ENCODE assay signal across 14 mouse cellular contexts in genomic region chr14:27758230-27758629, GRCm38 (mm10).
DNase-seq lines count a peak whose midpoint lies in the region; ATAC-seq and TF ChIP-seq lines count a peak whose summit lies in the region.
"Had no signal": no experiment of that assay in that cellular context is flagged by ENCODE, and none has a peak within 500 bp of the region (broad histone marks: within the 10 kb centered on the region; RNA-seq: fewer than 3 reads in every experiment).

No protein-coding gene starts in this region.

- H3K79me2 ChIP-seq in CH12.LX (replicated peaks; ENCODE audit: control insufficient read depth, extremely low read depth, insufficient read depth, poor library complexity, severe bottlenecking) = no peaks in the 10 kb centered on the region
- H3K79me2 ChIP-seq in MEL (ENCODE audit: control insufficient read depth, insufficient read depth, low read length, poor library complexity) = no peaks in the 10 kb centered on the region

- no peaks in the 10 kb centered on the region for H3K27me3 ChIP-seq in kidney, embryonic 16.5 days (ENCODE audit: insufficient read depth, low read length)
- no peaks in the 10 kb centered on the region for H3K27me3 ChIP-seq in lung, embryonic 14.5 days (ENCODE audit: insufficient read depth, low read length)
- H3K27me3 ChIP-seq in CH12.LX (replicated peaks) (no peaks in the 10 kb centered on the region), MEL (ENCODE audit: control insufficient read depth in 1 of 2, insufficient read depth in 2 of 2, low read length in 2 of 2) (no peaks in the 10 kb centered on the region)
- H3K27me3 ChIP-seq: limb, embryonic 12.5 days; neural tube, embryonic 15.5 days had no signal

- H3K36me3 ChIP-seq in kidney, embryonic 16.5 days (ENCODE audit: insufficient read depth, low read length) = no peaks in the 10 kb centered on the region
- no peaks in the 10 kb centered on the region for H3K36me3 ChIP-seq in lung, embryonic 14.5 days (ENCODE audit: insufficient read depth)
- no peaks in the 10 kb centered on the region for H3K36me3 ChIP-seq in CH12.LX (replicated peaks in 1 of 2; ENCODE audit: control insufficient read depth in 1 of 2, insufficient read depth in 1 of 2, low read length in 1 of 2)
- no peaks in the 10 kb centered on the region for H3K36me3 ChIP-seq in MEL (ENCODE audit: control insufficient read depth in 1 of 2, insufficient read depth in 2 of 2, low read length in 2 of 2)
- H3K36me3 ChIP-seq: limb, embryonic 12.5 days; neural tube, embryonic 15.5 days had no signal

- peak; percentile 19 for DNase-seq in kidney, adult 9 months
- peak; percentile 7 for DNase-seq in lung, embryonic 14.5 days
- DNase-seq in lung, adult 2 months = no peak
- DNase-seq in CH12.LX (ENCODE audit: extremely low read depth) (peak; percentile 22), MEL (ENCODE audit: low read depth, low spot score) (peak; percentile 11)
- no peak for DNase-seq in embryo, embryonic 10 days (ENCODE audit: low spot score)
- DNase-seq in embryo, embryonic 10.5 days (ENCODE audit: low spot score) = no peak
- DNase-seq: cerebellum, adult 8-10 months; spleen, adult 18-20 months; thymus, postnatal 14 days had no signal

- no peak for TF ChIP-seq POLR2A in lung, adult 2 months (IDR thresholded peaks at IDR 0.05; ENCODE audit: borderline replicate concordance, extremely low read depth, low read depth, low read length)
- no peak for TF ChIP-seq POLR2A in CH12.LX (IDR thresholded peaks at IDR 0.05; ENCODE audit: low read depth, low read length)
- TF ChIP-seq POLR2A in MEL (IDR thresholded peaks at IDR 0.05; ENCODE audit: control insufficient read depth in 1 of 2, insufficient read depth in 1 of 2, low read depth in 1 of 2, low read length in 2 of 2, poor library complexity in 1 of 2) = no peak

- no peak overlapping the region for H3K9ac ChIP-seq in kidney, embryonic 16.5 days (replicated peaks; ENCODE audit: low read length)
- no peak overlapping the region for H3K9ac ChIP-seq in lung, embryonic 14.5 days
- H3K9ac ChIP-seq in CH12.LX (ENCODE audit: insufficient read depth, low read depth) (no peak overlapping the region), MEL (ENCODE audit: control insufficient read depth, low read depth, low read length, poor library complexity, severe bottlenecking) (no peak overlapping the region)
- H3K9ac ChIP-seq: limb, embryonic 12.5 days; neural tube, embryonic 15.5 days had no signal

- no peaks in the 10 kb centered on the region for H3K9me3 ChIP-seq in kidney, embryonic 16.5 days (ENCODE audit: low read length)
- no peaks in the 10 kb centered on the region for H3K9me3 ChIP-seq in lung, embryonic 14.5 days (ENCODE audit: low read depth, low read length)
- H3K9me3 ChIP-seq in CH12.LX (replicated peaks; ENCODE audit: low read length) (no peaks in the 10 kb centered on the region), MEL (replicated peaks; ENCODE audit: insufficient read depth, low read length) (no peaks in the 10 kb centered on the region)
- H3K9me3 ChIP-seq: limb, embryonic 12.5 days; neural tube, embryonic 15.5 days had no signal

- dilution Hi-C loops in CH12.LX (cut with MboI; ENCODE audit: extremely low pct_ligation_motif_present, extremely low pct_unique_long_range_greater_than_20kb, low sequenced_read_pairs) = no loop called here

- TF ChIP-seq EP300 in CH12.LX (IDR thresholded peaks at IDR 0.05; ENCODE audit: low read length) = no peak
- TF ChIP-seq EP300 in MEL (IDR thresholded peaks at IDR 0.05; ENCODE audit: low read depth in 1 of 2, low read length in 2 of 2) = no peak

- no peak for ATAC-seq in kidney, embryonic 16.5 days (ENCODE audit: low FRiP score, low TSS enrichment)
- ATAC-seq in lung, embryonic 14.5 days (ENCODE audit: insufficient read depth) = no peak
- ATAC-seq: intestine, embryonic 16.5 days had no signal

- in situ Hi-C loops in CH12.LX (cut with MboI; ENCODE audit: low pct_ligation_motif_present, low pct_unique_long_range_greater_than_20kb, low sequenced_read_pairs) = no loop called here

- no peak overlapping the region for H3K27ac ChIP-seq in kidney, embryonic 16.5 days (ENCODE audit: low read length)
- H3K27ac ChIP-seq in lung, embryonic 14.5 days (ENCODE audit: low read depth) = no peak overlapping the region
- no peak overlapping the region for H3K27ac ChIP-seq in CH12.LX (ENCODE audit: insufficient read depth, low read depth)
- H3K27ac ChIP-seq in MEL (ENCODE audit: control insufficient read depth, low read depth, low read length) = no peak overlapping the region
- H3K27ac ChIP-seq: limb, embryonic 12.5 days; neural tube, embryonic 15.5 days had no signal

- no peak; the same call in none of the 2 replicates for TF ChIP-seq RAD21 in CH12.LX (IDR thresholded peaks at IDR 0.05; ENCODE audit: low read depth, low read length)
- TF ChIP-seq RAD21 in MEL (IDR thresholded peaks at IDR 0.05; ENCODE audit: low read depth, low read length) = no peak

- peak; percentile 53; the same call in 1 of the 2 replicates for TF ChIP-seq CTCF in lung, embryonic 14.5 days (IDR thresholded peaks at IDR 0.05; ENCODE audit: low read depth)
- no peak for TF ChIP-seq CTCF in lung, adult 2 months (IDR thresholded peaks at IDR 0.05; ENCODE audit: insufficient read depth, low read length)
- peak; percentile 46 to 58 for TF ChIP-seq CTCF in CH12.LX (conservative IDR thresholded peaks at IDR 0.05 in 1 of 2, IDR thresholded peaks at IDR 0.05 in 1 of 2; ENCODE audit: low read depth in 2 of 2, low read length in 2 of 2)
- TF ChIP-seq CTCF in MEL (IDR thresholded peaks at IDR 0.05 in 2 of 3, conservative IDR thresholded peaks at IDR 0.05 in 1 of 3; ENCODE audit: control insufficient read depth in 1 of 3, insufficient read depth in 1 of 3, low read depth in 2 of 3, low read length in 3 of 3, poor library complexity in 1 of 3, severe bottlenecking in 1 of 3) = peak in 1 of 3 experiments; percentile 12; a peak in 2 of 6 replicates

- no peak overlapping the region for H3K4me3 ChIP-seq in kidney, embryonic 16.5 days (ENCODE audit: low read length)
- no peak overlapping the region for H3K4me3 ChIP-seq in lung, embryonic 14.5 days (ENCODE audit: low read depth, low read length)
- H3K4me3 ChIP-seq in lung, adult 2 months (replicated peaks; ENCODE audit: extremely low read depth, low read depth, low read length) = no peak overlapping the region
- H3K4me3 ChIP-seq in CH12.LX (replicated peaks in 1 of 3; ENCODE audit: low read depth in 2 of 3, low read length in 2 of 3, poor library complexity in 1 of 3) (no peak overlapping the region), MEL (ENCODE audit: control insufficient read depth in 1 of 2, insufficient read depth in 1 of 2, low read depth in 2 of 2, low read length in 2 of 2) (no peak overlapping the region)
- H3K4me3 ChIP-seq: limb, embryonic 12.5 days; neural tube, embryonic 15.5 days had no signal

- WGBS in kidney, embryonic 16.5 days = 94% methylated on average over 1 of the region's 1 CpGs
- WGBS in lung, embryonic 14.5 days = 91% methylated on average over 1 of the region's 1 CpGs
- WGBS in lung, adult 2 months = 88% methylated on average over 1 of the region's 1 CpGs

- no peaks in the 10 kb centered on the region for H3K4me1 ChIP-seq in kidney, embryonic 16.5 days (ENCODE audit: insufficient read depth, low read length)
- no peaks in the 10 kb centered on the region for H3K4me1 ChIP-seq in lung, embryonic 14.5 days (ENCODE audit: insufficient read depth)
- H3K4me1 ChIP-seq in lung, adult 2 months (ENCODE audit: control insufficient read depth, insufficient read depth, low read length) = no peaks in the 10 kb centered on the region
- H3K4me1 ChIP-seq in CH12.LX (ENCODE audit: control insufficient read depth in 1 of 2, insufficient read depth in 2 of 2) (peaks cover 8 to 25% of the 10 kb centered on the region in 2 experiments), MEL (ENCODE audit: control insufficient read depth in 1 of 2, insufficient read depth in 2 of 2, low read length in 2 of 2) (no peaks in the 10 kb centered on the region)
- H3K4me1 ChIP-seq: neural tube, embryonic 15.5 days had no signal

- no peak overlapping the region for H3K4me2 ChIP-seq in kidney, embryonic 16.5 days (replicated peaks; ENCODE audit: low read depth, low read length)
- H3K4me2 ChIP-seq in lung, embryonic 14.5 days = no peak overlapping the region
- H3K4me2 ChIP-seq in CH12.LX (ENCODE audit: insufficient read depth, low read depth, poor library complexity, severe bottlenecking) = no peak overlapping the region
- H3K4me2 ChIP-seq: limb, embryonic 12.5 days; neural tube, embryonic 15.5 days had no signal

TF ChIP-seq in CH12.LX, 34 proteins besides CTCF, POLR2A, EP300 and RAD21:
- TF ChIP-seq ZNF384 (IDR thresholded peaks at IDR 0.05; ENCODE audit: low read depth, low read length) = no peak
TF ChIP-seq in CH12.LX: peak in this region for 0.

TF ChIP-seq in MEL, 35 proteins besides CTCF, POLR2A, EP300 and RAD21:
- TF ChIP-seq SIN3A (IDR thresholded peaks at IDR 0.05; ENCODE audit: low read length) (no peak), CHD2 (IDR thresholded peaks at IDR 0.05; ENCODE audit: low read length) (no peak), MAFK (IDR thresholded peaks at IDR 0.05; ENCODE audit: borderline replicate concordance, low read depth, low read length) (no peak), ELF1 (IDR thresholded peaks at IDR 0.05; ENCODE audit: low read depth, low read length) (no peak), TAL1 (IDR thresholded peaks at IDR 0.05; ENCODE audit: low read length) (no peak), POLR2AphosphoS5 (IDR thresholded peaks at IDR 0.05; ENCODE audit: borderline replicate concordance, low read depth, low read length) (no peak), KAT2A (conservative IDR thresholded peaks at IDR 0.05; ENCODE audit: low read depth, low read length) (no peak), HCFC1 (IDR thresholded peaks at IDR 0.05; ENCODE audit: low read depth, low read length) (no peak), NELFE (IDR thresholded peaks at IDR 0.05; ENCODE audit: low read depth, low read length) (no peak), MEF2A (IDR thresholded peaks at IDR 0.05; ENCODE audit: extremely low read depth, insufficient replicate concordance, low read depth, low read length, poor library complexity, severe bottlenecking) (no peak), ZC3H11A (IDR thresholded peaks at IDR 0.05; ENCODE audit: low read depth, low read length) (no peak), TCF12 (IDR thresholded peaks at IDR 0.05; ENCODE audit: low read depth, low read length) (no peak), ZMIZ1 (IDR thresholded peaks at IDR 0.05; ENCODE audit: low read depth, low read length) (no peak), MYB (IDR thresholded peaks at IDR 0.05; ENCODE audit: low read depth, low read length) (no peak), ZNF384 (IDR thresholded peaks at IDR 0.05; ENCODE audit: low read depth, low read length) (no peak), E2F4 (IDR thresholded peaks at IDR 0.05; ENCODE audit: borderline replicate concordance, low read depth, low read length) (no peak), JUND (IDR thresholded peaks at IDR 0.05; ENCODE audit: low read depth, low read length) (no peak), RCOR1 (IDR thresholded peaks at IDR 0.05; ENCODE audit: low read depth, low read length) (no peak), SMC3 (IDR thresholded peaks at IDR 0.05; ENCODE audit: low read depth, low read length) (no peak)
TF ChIP-seq in MEL: peak in this region for 0.

Comparison
In these comparisons a context has a peak if more than half of its experiments do, and no peak if none do; other contexts are left out.
1. DNase-seq: peak in kidney, adult 9 months (single experiment), lung, embryonic 14.5 days (single experiment), CH12.LX (single experiment) and MEL (single experiment); none in lung, adult 2 months (single experiment), embryo, embryonic 10 days (single experiment) and embryo, embryonic 10.5 days (single experiment).